Mouse (Mus musculus) left cerebral cortex, adult 9 months (tissue): Measurements from ENCODE around the gene Ndufa6.
A peak's percentile ranks its signal among the peaks of the same experiment; 100 is the strongest.

Experiments
- DNase-seq, 2 experiments: peaks; one replicate each; pipeline ENCODE4 v3.0.0; 2022; ENCODE audit warnings: low spot score in 2 of 2

The Ndufa6 gene

DNA sequence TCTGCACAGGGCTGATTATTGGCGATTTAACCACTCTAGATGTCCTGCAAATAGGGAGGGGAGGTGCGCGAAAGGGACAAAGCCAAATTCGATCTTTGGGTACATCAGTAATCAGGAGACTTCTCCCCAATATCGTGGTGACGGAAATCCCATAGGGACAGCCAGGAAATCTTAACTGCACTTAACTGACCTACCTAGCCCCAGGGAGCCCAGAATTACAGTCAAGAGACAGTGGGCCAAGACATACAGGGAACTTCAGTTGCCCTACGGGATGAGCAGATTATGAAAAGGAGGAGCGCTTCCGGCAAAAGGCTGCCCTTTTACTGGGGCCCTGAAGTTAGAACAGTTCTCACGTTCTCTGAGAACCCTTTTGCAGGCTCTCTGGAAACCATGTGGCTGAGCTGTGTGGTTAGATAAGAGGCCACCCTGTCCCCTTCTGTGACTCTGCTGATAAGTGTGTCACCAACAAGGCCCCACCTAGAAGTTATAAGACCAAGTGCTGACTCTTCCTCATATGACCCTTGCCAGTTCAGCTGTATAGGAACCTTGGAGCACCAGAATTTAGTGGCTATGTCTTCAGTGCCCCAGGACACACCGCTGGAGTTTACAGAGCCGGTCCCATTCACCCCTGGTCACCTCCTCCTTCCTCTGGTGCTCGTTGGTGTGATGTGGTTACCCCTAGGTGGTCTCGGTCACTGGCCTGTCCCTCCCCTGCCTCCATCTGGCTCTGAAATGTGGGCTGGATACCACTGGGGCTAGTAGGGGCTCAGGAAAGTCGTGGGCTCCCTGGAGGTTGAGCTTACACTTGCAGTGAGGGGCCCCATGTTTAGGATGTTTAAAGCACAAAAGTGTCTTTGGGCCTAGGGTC is 12.2 kb downstream of the Ndufa6 start:
- no peak for DNase-seq

DNA sequence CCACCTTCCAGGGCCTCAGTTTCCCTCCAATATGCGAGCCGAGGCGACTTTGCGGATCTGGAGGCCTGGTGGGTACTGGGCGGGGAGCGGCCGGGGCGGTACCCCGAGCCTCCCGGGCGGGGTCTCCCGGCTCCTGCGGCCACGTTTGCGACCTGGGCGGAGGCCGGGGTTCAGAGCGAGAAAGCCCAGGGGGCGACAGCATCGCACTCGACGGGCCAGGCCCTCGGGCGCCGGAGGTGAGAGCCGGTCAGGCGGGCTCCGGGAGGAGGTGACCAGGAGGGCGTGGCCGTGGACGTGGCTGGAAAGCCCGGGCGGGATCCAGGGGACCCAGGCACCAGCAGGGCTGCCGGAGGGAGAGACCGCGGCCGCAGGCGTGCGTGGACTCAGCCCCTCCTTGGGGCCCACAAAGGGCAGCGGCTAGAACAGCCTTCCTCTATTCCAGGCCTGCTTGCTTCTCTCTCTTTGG is 13.1 kb downstream of the Ndufa6 start:
- no peak for DNase-seq

DNA sequence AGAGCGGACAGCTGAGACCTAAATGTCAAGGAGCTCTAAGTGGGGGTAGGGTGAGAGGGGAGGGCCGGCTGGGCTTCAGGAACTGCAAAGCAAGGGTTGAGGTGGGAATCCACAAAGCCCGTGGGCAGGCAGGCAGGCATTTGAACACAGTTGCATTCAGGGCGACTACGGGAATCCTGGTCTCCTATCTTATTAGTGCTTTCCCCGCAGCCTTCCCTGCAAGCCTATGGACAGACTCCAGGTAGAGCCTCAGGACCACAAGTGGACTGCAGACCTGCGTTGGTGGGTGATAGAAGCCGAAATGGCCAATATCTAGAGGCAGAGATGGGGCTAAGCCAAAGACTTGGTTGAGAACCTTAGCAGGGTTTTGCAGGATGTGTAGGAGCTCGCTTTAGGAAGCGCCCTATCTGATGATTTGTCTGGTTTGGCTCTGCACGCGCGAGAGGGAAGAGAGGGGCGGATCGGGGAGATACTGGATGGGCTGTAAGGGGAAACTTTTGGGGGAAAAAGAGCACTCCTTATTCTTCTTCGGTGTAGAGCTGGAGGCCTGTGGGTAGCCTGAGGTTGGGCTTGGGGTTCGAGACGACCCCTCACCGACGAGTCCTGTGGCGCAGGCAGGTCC is 13.6 kb downstream of the Ndufa6 start:
- no peak for DNase-seq

- no peak for DNase-seq
Measured at GRCm38 (mm10) chr15:82339634-82340254, 14.4 kb downstream of the Ndufa6 start.

DNA sequence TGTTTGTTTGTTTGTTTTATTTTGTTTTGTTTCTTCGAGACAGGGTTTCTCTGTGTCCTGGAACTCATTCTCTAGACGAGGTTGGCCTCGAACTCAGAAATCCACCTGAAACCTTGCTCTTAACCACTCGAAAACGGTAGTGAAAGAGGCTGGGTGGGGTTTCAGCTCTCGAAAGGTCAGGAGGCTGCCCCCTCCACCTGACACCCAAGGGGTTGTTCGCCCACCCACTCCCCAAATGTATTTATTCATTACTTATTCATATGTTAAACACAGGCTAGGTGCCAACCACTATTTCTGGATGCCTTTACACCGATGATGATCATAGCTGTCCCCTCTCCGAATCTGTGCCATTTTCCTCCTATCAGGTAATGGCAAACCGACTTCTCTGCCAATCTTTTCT is 15.0 kb downstream of the Ndufa6 start:
- no peak for DNase-seq

GRCm38 (mm10) chr15:82338593-82339112 is 15.5 kb downstream of the Ndufa6 start, which contains the start of the genes Naga, Pheta2 and Smdt1:
Gene Naga (minus strand): TSS chr15:82338925.
Gene Pheta2 (plus strand): TSS chr15:82338942.
Gene Smdt1 (plus strand): TSS chr15:82338959.
- peak; percentile 84 to 95 for DNase-seq

GRCm38 (mm10) chr15:82337875-82338274 is 16.2 kb downstream of the Ndufa6 start:
- no peak for DNase-seq

DNA sequence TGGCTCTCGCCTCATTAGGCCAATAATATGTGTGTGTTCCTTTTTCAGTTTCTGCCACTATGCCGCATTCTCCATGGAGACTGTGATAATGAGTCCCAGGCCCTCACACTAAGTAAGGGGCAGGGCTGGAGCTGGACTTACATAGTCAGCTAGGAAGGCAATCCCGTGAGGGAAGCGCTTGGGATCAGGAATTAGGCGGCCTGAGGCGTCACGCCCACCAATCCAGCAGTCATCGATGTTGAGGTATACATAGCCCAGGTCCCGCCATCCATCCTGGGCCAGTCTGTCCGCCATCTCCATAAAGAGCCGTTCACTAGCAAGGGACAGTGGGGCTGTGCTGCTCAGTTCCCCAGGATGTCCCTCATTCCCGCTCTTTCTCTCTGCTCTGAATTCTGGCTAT is 17.5 kb downstream of the Ndufa6 start:
- no peak for DNase-seq

- no peak for DNase-seq
Measured at GRCm38 (mm10) chr15:82335194-82335593, 18.9 kb downstream of the Ndufa6 start.

- no peak for DNase-seq
Measured at GRCm38 (mm10) chr15:82325382-82325781, 28.7 kb downstream of the Ndufa6 start.

GRCm38 (mm10) chr15:82322195-82322594 is 31.9 kb downstream of the Ndufa6 start:
- no peak for DNase-seq

DNA sequence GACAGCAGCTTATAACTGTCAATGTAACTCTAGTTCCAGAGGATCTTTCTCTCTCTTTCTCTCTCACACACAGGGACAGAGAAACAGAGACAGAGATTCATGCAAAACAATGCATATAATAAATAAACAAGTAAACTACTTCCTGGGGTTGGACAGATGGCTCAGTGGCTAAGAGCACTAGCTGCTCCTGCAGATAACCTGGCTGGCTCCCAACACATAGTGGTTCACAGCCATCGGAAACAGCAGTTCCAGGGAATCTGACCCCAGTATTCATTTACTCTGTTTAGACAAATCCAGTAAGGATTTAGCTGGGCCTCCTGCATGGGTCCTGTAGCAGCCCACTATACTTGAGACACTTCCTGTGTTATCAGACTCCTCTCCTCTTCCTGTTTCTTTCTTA is 34.5 kb downstream of the Ndufa6 start:
- no peak for DNase-seq

DNA sequence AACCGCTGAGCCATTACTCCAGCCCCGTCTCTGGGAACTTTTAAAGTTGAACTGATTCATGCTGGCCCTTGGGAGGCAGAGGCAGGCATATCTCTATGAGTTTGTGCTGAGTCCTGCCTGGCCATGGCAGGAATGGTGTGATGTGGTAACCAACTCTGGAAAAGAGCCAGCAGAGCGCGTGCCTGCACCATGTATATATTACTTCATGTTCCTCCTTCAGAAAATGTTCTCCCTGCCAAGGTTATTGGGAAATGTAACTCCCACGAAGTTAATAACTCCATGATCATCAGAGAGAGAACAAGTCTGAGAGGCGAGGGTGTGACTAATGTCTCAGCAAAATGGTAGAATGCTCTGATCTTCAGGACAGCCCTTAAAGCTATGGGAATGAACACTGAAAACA is 36.3 kb downstream of the Ndufa6 start:
- no peak for DNase-seq

DNA sequence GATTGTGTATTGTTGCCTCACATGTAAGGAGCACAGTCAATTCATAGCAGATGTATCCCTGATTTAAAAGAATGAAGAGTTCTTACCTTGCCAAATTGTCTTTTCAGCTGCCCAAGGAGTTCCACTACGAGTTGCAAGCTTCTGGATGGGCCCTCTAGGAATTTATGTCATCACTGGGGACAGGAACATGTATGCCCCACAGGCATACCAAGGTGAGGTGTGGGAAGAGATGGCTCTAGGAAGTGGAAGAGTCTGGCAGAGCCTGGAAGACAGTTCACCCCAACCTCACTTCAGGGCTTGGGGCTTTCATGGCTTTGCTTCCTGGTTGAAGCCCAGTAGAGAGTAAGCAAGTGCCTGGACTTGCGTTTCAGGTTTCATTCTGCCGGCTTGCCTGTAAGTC is 45.7 kb downstream of the Ndufa6 start:
- no peak for DNase-seq

- no peak for DNase-seq
Measured at GRCm38 (mm10) chr15:82307107-82307506, 47.0 kb downstream of the Ndufa6 start.
